Mouse (Mus musculus) liver, embryonic 14.5 days (tissue): ENCODE results near the gene Insc. TPM values are rescaled to one million over a fixed set of nuclear protein-coding genes. Genes with fewer than 3 reads are reported as not detected.

ENCODE experiments used
- ATAC-seq: fragments of 200-750 bp; cut with Nextera tagmentation; 2 replicates; pipeline ENCODE4 v1.8.0; 2017; ENCODE audit warnings: moderate number of reproducible peaks, mild to moderate bottlenecking, moderate library complexity; ENCODE audit not compliant: insufficient read depth
- DNase-seq, 3 experiments: peaks; one replicate each; pipeline ENCODE4 v3.0.0-alpha.2; 2012 to 2013; ENCODE audit warnings: low read depth in 3 of 3, low spot score in 3 of 3
- H3K27ac ChIP-seq: fragments of 300-500 bp; sonication (generic); 2 replicates; pipeline ENCODE4 v1.5.1; 2014; ENCODE audit warnings: moderate library complexity, mild to moderate bottlenecking, control low read depth, inconsistent platforms
- H3K27me3 ChIP-seq: fragments of 300-500 bp; sonication (generic); 2 replicates; pipeline ENCODE4 v1.6.1; 2014; ENCODE audit warnings: mild to moderate bottlenecking, low read length, moderate library complexity; ENCODE audit not compliant: control insufficient read depth, insufficient read depth
- H3K36me3 ChIP-seq: fragments of 300-500 bp; sonication (generic); replicated peaks from 2 replicates; pipeline ENCODE4 v1.6.1; 2014; ENCODE audit warnings: low read depth; ENCODE audit not compliant: control insufficient read depth, insufficient read depth
- H3K4me1 ChIP-seq, 2 experiments: fragments of 200-500 bp in 1 of 2; fragments of 300-500 bp in 1 of 2; sonication (generic) in 1 of 2; replicated peaks; 2 replicates each; pipeline ENCODE4 v1.6.1; 2012 to 2014; ENCODE audit warnings: antibody characterized with exemption in 1 of 2, inconsistent platforms in 1 of 2, low read length in 1 of 2; ENCODE audit not compliant: control insufficient read depth in 2 of 2, insufficient read depth in 2 of 2
- H3K4me2 ChIP-seq: fragments of 300-500 bp; sonication (generic); 2 replicates; pipeline ENCODE4 v1.6.1; 2014; ENCODE audit warnings: low read depth, mild to moderate bottlenecking, control low read depth, moderate library complexity
- H3K4me3 ChIP-seq, 2 experiments: fragments of 200-500 bp in 1 of 2; fragments of 300-500 bp in 1 of 2; sonication (generic) in 1 of 2; 2 replicates each; pipeline ENCODE4 v1.5.1; 2012 to 2014; ENCODE audit warnings: low read depth in 2 of 2, low read length in 2 of 2, mild to moderate bottlenecking in 2 of 2, control low read depth in 1 of 2, inconsistent platforms in 1 of 2, moderate library complexity in 1 of 2; ENCODE audit not compliant: insufficient read depth in 1 of 2
- H3K9ac ChIP-seq: fragments of 300-500 bp; sonication (generic); replicated peaks from 2 replicates; pipeline ENCODE4 v1.6.1; 2014; ENCODE audit warnings: mild to moderate bottlenecking, control low read depth, moderate library complexity
- H3K9me3 ChIP-seq: fragments of 300-500 bp; sonication (generic); 2 replicates; pipeline ENCODE4 v1.6.1; 2016; ENCODE audit warnings: low read length, mixed read lengths; ENCODE audit not compliant: control insufficient read depth
- CTCF ChIP-seq: IDR thresholded peaks from 2 replicates; pipeline ENCODE4 v1.5.1; 2016; ENCODE audit warnings: antibody characterized with exemption, low read depth, control low read depth
- EP300 ChIP-seq: IDR thresholded peaks from 2 replicates; pipeline ENCODE4 v1.6.1; 2016; ENCODE audit warnings: antibody characterized with exemption, low read depth
- WGBS: fragments of 180-500 bp; shearing (Covaris S2); extraction: QIAGEN DNeasy Blood & Tissue Kit; methylation state at CpG from one replicate; pipeline ENCODE4 v1.1.7; 2014; ENCODE audit not compliant: insufficient replicate concordance; 5-methylcytosine and 5-hydroxymethylcytosine counted together
- polyA plus RNA-seq, 2 experiments: library from polyadenylated mRNA; depleted of rRNA in 1 of 2; stranded (reverse) in 1 of 2; unstranded in 1 of 2; fragments of >200 nt; fragmentation: Nextera tagmentation in 1 of 2; extraction: Ambion mirVana in 1 of 2; gene quantifications; 2 replicates each; pipeline versions ENCODE4 v1.2.1 to v1.2.3; 2012 to 2014

Gene Insc
- polyA plus RNA-seq, 2 experiments = 10.9 to 12.8 TPM

DNA sequence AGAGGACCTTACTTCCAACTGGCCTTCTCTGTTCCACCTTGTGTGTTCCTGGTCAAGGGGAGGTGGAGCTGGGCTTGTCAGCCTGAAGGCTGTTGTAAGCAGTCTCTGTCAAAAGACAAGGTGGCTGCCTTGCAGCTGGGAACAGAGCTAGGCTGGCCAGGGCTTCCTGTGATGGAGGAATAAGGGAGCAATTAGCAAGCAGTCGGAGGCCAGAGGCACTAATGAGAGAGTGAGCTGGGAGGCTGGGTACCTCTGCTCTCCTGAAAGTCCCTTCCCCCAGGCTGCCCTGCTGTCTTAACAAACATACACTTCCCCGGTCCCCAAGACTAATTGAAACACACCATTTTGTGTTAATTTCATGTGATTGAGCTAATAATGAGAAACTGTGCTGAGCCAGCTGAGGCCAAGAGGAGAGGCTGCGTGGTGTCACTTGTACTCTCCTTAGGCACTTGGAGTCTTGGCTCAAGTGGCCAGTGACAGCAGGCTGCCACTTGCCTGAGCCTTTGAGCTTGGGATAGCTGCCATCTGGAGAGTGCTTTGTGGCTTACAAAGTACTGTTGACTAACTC lies 99.2 kb downstream of the Insc start:
- H3K9me3 ChIP-seq = no peaks in the 10 kb centered on the region
- no peaks in the 10 kb centered on the region for H3K36me3 ChIP-seq
- DNase-seq = no peak
- H3K4me3 ChIP-seq = no peak overlapping the region
- H3K4me2 ChIP-seq = no peak overlapping the region
- no peak overlapping the region for H3K9ac ChIP-seq
- H3K4me1 ChIP-seq = peaks cover 0 to 3% of the 10 kb centered on the region in 2 experiments; a peak in 1 of 4 replicates
- 61% methylated on average over 3 of the region's 3 CpGs for WGBS
- no peak for ATAC-seq
- no peaks in the 10 kb centered on the region for H3K27me3 ChIP-seq
- H3K27ac ChIP-seq = no peak overlapping the region
- TF ChIP-seq CTCF = no peak
- TF ChIP-seq EP300 = no peak

- Histone ChIP-seq H3K27ac (no peak overlapping the region), H3K4me2 (no peak overlapping the region), H3K36me3 (no peaks in the 10 kb centered on the region), H3K4me1 (peaks cover 0 to 3% of the 10 kb centered on the region in 2 experiments; a peak in 1 of 4 replicates), H3K4me3 (no peak overlapping the region), H3K9ac (no peak overlapping the region), H3K27me3 (no peaks in the 10 kb centered on the region), H3K9me3 (no peaks in the 10 kb centered on the region)
- DNase-seq (no peak), ATAC-seq (no peak)
- WGBS = 31% methylated on average over 2 of the region's 2 CpGs
- no peak for TF ChIP-seq EP300
- TF ChIP-seq CTCF = no peak
These were observed 103.7 kb downstream of the Insc start for GRCm38 (mm10) chr7:114847179-114847578.

DNA sequence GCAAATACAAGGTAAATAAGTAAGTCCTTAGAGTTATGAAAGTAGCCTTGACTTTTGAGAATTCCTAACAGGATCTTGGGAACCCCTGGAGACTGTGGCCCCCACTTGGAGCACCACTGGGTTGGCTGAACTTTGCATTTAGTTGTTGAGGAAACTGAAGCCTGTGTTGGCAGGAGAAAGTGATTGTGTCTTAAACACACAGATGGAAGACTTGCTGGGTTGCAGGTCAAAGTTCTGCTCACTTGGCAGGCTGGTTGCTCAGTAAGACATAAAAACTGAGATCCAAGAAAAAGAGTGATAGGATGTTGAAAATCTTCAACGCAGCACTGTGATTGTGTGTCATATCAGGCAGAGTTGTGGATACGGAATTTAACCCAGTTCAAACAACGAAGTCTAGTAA lies 108.9 kb downstream of the Insc start:
- WGBS = 78% methylated on average over 3 of the region's 3 CpGs
- Histone ChIP-seq H3K4me1 (0 out of 4 replicates have a peak, but pooled peaks cover 0 to 3% of the 10 kb centered on the region in 2 experiments), H3K9ac (no peak overlapping the region), H3K36me3 (no peaks in the 10 kb centered on the region), H3K4me3 (no peak overlapping the region), H3K9me3 (no peaks in the 10 kb centered on the region), H3K27me3 (no peaks in the 10 kb centered on the region), H3K27ac (no peak overlapping the region), H3K4me2 (no peak overlapping the region)
- no peak for DNase-seq
- TF ChIP-seq CTCF (no peak), EP300 (no peak)
- no peak for ATAC-seq

- Histone ChIP-seq H3K4me1 (0 out of 4 replicates have a peak, but pooled peaks cover 0 to 3% of the 10 kb centered on the region in 2 experiments), H3K4me2 (no peak overlapping the region), H3K27me3 (no peaks in the 10 kb centered on the region), H3K9me3 (no peaks in the 10 kb centered on the region), H3K9ac (no peak overlapping the region), H3K4me3 (no peak overlapping the region), H3K27ac (no peak overlapping the region), H3K36me3 (no peaks in the 10 kb centered on the region)
- 30% methylated on average over 2 of the region's 2 CpGs for WGBS
- no peak for DNase-seq
- ATAC-seq = no peak
- TF ChIP-seq CTCF (no peak), EP300 (no peak)
These were observed 110.7 kb downstream of the Insc start for GRCm38 (mm10) chr7:114854169-114854568.

DNA sequence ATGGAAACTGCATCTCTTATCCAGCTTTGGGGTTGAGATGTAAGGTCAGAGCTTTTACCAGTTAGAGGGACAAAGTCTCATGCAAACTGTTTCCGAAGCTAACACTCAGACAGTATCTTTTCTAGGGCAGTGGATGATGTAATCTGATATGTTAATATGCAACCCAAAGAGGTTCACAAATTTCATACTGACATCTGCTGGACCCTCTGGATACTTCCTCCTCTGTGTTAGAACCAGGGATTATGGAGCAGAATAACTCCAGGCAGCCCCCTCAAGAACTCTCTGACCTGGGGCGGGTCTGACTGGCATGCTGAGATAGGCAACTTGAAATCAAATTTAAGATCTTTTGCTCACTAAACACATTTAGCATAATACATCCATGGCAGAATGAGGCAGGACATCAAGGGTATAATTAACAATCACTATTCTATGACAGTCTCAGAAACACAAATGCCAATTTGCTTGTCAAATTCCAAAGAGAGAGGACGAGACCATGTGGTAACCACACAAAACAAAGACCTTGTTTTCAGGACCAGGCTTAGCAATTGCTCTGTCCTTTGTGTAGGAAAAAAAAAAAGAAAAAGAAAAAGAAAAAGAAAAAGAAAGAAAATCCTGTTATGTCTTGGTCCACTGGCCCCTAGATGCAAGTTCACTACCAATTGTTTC lies 117.5 kb downstream of the Insc start:
- no peak overlapping the region for H3K27ac ChIP-seq
- DNase-seq = no peak
- H3K9ac ChIP-seq = no peak overlapping the region
- H3K4me2 ChIP-seq = no peak overlapping the region
- no peak overlapping the region for H3K4me3 ChIP-seq
- H3K27me3 ChIP-seq = no peaks in the 10 kb centered on the region
- H3K4me1 ChIP-seq = no peaks in the 10 kb centered on the region
- no peaks in the 10 kb centered on the region for H3K9me3 ChIP-seq
- 44% methylated on average over 3 of the region's 3 CpGs for WGBS
- no peak for ATAC-seq
- TF ChIP-seq CTCF = no peak
- no peak for TF ChIP-seq EP300
- no peaks in the 10 kb centered on the region for H3K36me3 ChIP-seq
